Mouse (Mus musculus) heart, adult 2 months (tissue): ENCODE measurements around the gene Vmn1r82. TPM values are rescaled to one million over a fixed set of nuclear protein-coding genes. Genes with fewer than 3 reads are reported as not detected.

ENCODE experiments used
- DNase-seq, 2 experiments: peaks; one replicate each; pipeline ENCODE4 v3.0.0; 2021
- H3K27ac ChIP-seq: fragments of 200-600 bp; 2 replicates; pipeline ENCODE4 v1.8.1; 2022
- H3K27me3 ChIP-seq: fragments of 200-500 bp; 2 replicates; pipeline ENCODE4 v1.6.1; 2012; ENCODE audit warnings: mild to moderate bottlenecking, low read length, inconsistent platforms, mixed read lengths; ENCODE audit not compliant: control insufficient read depth, insufficient read depth
- H3K36me3 ChIP-seq: fragments of 200-500 bp; 2 replicates; pipeline ENCODE4 v1.6.1; 2012; ENCODE audit warnings: low read length, inconsistent platforms; ENCODE audit not compliant: control insufficient read depth, insufficient read depth
- H3K4me1 ChIP-seq: fragments of 200-500 bp; 2 replicates; pipeline ENCODE4 v1.6.1; 2011; ENCODE audit warnings: low read length; ENCODE audit not compliant: control insufficient read depth, insufficient read depth
- H3K4me3 ChIP-seq: fragments of 200-600 bp; 2 replicates; pipeline ENCODE4 v1.8.1; 2022
- H3K79me2 ChIP-seq: fragments of 200-500 bp; replicated peaks from 2 replicates; pipeline ENCODE4 v1.6.1; 2012; ENCODE audit warnings: mild to moderate bottlenecking, inconsistent platforms, low read length, moderate library complexity, mixed read lengths; ENCODE audit not compliant: control insufficient read depth, insufficient read depth
- H3K9ac ChIP-seq: fragments of 200-500 bp; 2 replicates; pipeline ENCODE4 v1.6.1; 2012; ENCODE audit warnings: low read depth, mild to moderate bottlenecking, control low read depth, inconsistent platforms, low read length, mixed read lengths
- CTCF ChIP-seq: fragments of 200-600 bp; IDR thresholded peaks from 2 replicates; pipeline ENCODE4 v1.8.1; 2022; ENCODE audit warnings: antibody characterized with exemption, mild to moderate bottlenecking, moderate library complexity
- EP300 ChIP-seq: fragments of 200-500 bp; IDR thresholded peaks from 2 replicates; pipeline ENCODE4 v1.6.1; 2011; ENCODE audit warnings: low read depth, low read length, control low read depth; ENCODE audit not compliant: insufficient read depth
- POLR2A ChIP-seq: fragments of 200-500 bp; IDR thresholded peaks from 2 replicates; pipeline ENCODE4 v1.6.1; 2011; ENCODE audit warnings: mild to moderate bottlenecking, low read depth, low read length, control low read depth; ENCODE audit not compliant: insufficient read depth
- WGBS: fragments of 180-500 bp; shearing (Covaris S2); methylation state at CpG from one replicate; pipeline ENCODE4 v1.1.7; 2018; 5-methylcytosine and 5-hydroxymethylcytosine counted together
- intact Hi-C: fragments of 180-260 bp; cut with DNase I; formaldehyde crosslinking; loops from one replicate; pipeline ENCODE4 v1.15.1; 2025
- long read RNA-seq: library from polyadenylated mRNA; stranded (forward); transcript quantifications from one replicate; pipeline ENCODE4 v2.0.0, GENCODE M21; 2021
- polyA plus RNA-seq: library from polyadenylated mRNA; depleted of rRNA; stranded (reverse); fragments of >200 nt; gene quantifications from 2 replicates; pipeline ENCODE4 v1.2.3, GENCODE M21; 2012; rRNA removed
- total RNA-seq, 2 experiments: library from RNA; stranded (reverse); gene quantifications; 2 replicates each; pipeline ENCODE4 v1.2.3; 2021

The Vmn1r82 gene
- total RNA-seq (not detected), polyA plus RNA-seq (not detected in 2 replicates)
- long read RNA-seq = 0 reads

GRCm38 (mm10) chr7:12300130-12300529 is at the start of gene Vmn1r82:
Vmn1r82 (plus strand) TSS chr7:12300430.
- H3K36me3 ChIP-seq = no peaks in the 10 kb centered on the region
- H3K79me2 ChIP-seq = no peaks in the 10 kb centered on the region
- no peak within 1 kb of the TSS for H3K27ac ChIP-seq
- no peaks in the 10 kb centered on the region for H3K4me1 ChIP-seq
- no peak for DNase-seq
- 37% methylated on average over 2 of the region's 2 CpGs for WGBS
- TF ChIP-seq EP300 = no peak
- H3K27me3 ChIP-seq = no peaks in the 10 kb centered on the region
- H3K4me3 ChIP-seq = no peak within 1 kb of the TSS
- H3K9ac ChIP-seq = no peak within 1 kb of the TSS
- intact Hi-C loops = no loop called here

- no peak for DNase-seq
- no peaks in the 10 kb centered on the region for H3K36me3 ChIP-seq
- WGBS = 53% methylated on average over 1 of the region's 1 CpGs
- no peaks in the 10 kb centered on the region for H3K4me1 ChIP-seq
- intact Hi-C loops = no loop called here
- H3K4me3 ChIP-seq = no peak within 1 kb of the TSS
- H3K27ac ChIP-seq = no peak within 1 kb of the TSS
- H3K9ac ChIP-seq = no peak within 1 kb of the TSS
- H3K27me3 ChIP-seq = no peaks in the 10 kb centered on the region
- no peaks in the 10 kb centered on the region for H3K79me2 ChIP-seq
- TF ChIP-seq POLR2A (no peak), EP300 (no peak), CTCF (no peak)
Observed at GRCm38 (mm10) chr7:12268169-12268568, 32.1 kb upstream of the Vmn1r82 start, which contains the start of gene Vmn1r81. Vmn1r81 (minus strand) TSS chr7:12268269.

GRCm38 (mm10) chr7:12329381-12329780 is 29.2 kb downstream of the Vmn1r82 start, which contains the start of gene Vmn1r83:
Vmn1r83 (minus strand) TSS chr7:12329481.
- no peak within 1 kb of the TSS for H3K27ac ChIP-seq
- TF ChIP-seq CTCF (no peak), POLR2A (no peak), EP300 (no peak)
- H3K4me1 ChIP-seq = no peaks in the 10 kb centered on the region
- intact Hi-C loops = no loop called here
- 66% methylated on average over 2 of the region's 2 CpGs for WGBS
- DNase-seq = no peak
- H3K79me2 ChIP-seq = no peaks in the 10 kb centered on the region
- H3K36me3 ChIP-seq = no peaks in the 10 kb centered on the region
- no peak within 1 kb of the TSS for H3K4me3 ChIP-seq
- no peaks in the 10 kb centered on the region for H3K27me3 ChIP-seq
- H3K9ac ChIP-seq = no peak within 1 kb of the TSS

Other genes with a start within 250 kb of the Vmn1r82 start
- not detected for gene Vmn1r78, start 150.2 kb upstream of the Vmn1r82 start, total RNA-seq
- gene Vmn1r78, start 150.2 kb upstream of the Vmn1r82 start, polyA plus RNA-seq = not detected in 2 replicates
- gene Vmn1r79, start 129.2 kb upstream of the Vmn1r82 start, total RNA-seq = not detected
- not detected in 2 replicates for gene Vmn1r79, start 129.2 kb upstream of the Vmn1r82 start, polyA plus RNA-seq
- not detected for gene Vmn1r80, start 111.1 kb upstream of the Vmn1r82 start, total RNA-seq
- not detected in 2 replicates for gene Vmn1r80, start 111.1 kb upstream of the Vmn1r82 start, polyA plus RNA-seq
- gene Vmn1r81, start 32.2 kb upstream of the Vmn1r82 start, total RNA-seq = not detected
- not detected in 2 replicates for gene Vmn1r81, start 32.2 kb upstream of the Vmn1r82 start, polyA plus RNA-seq
- gene Vmn1r83, start 29.1 kb downstream of the Vmn1r82 start, total RNA-seq = not detected
- gene Vmn1r83, start 29.1 kb downstream of the Vmn1r82 start, polyA plus RNA-seq = not detected in 2 replicates
- not detected for gene Vmn1r84, start 68.8 kb downstream of the Vmn1r82 start, total RNA-seq
- gene Vmn1r84, start 68.8 kb downstream of the Vmn1r82 start, polyA plus RNA-seq = not detected in 2 replicates
- 1 to 10 TPM; 1.4 to 1.8 TPM for gene Zfp551, start 122.3 kb downstream of the Vmn1r82 start, total RNA-seq
- gene Zfp551, start 122.3 kb downstream of the Vmn1r82 start, polyA plus RNA-seq = 0.76 and 2.1 TPM in 2 replicates
- gene Zfp606, start 177.9 kb downstream of the Vmn1r82 start, total RNA-seq = 1 to 10 TPM; 7.6 to 9.4 TPM
- gene Zfp606, start 177.9 kb downstream of the Vmn1r82 start, polyA plus RNA-seq = 2.4 and 4.3 TPM in 2 replicates
- not detected for gene 2900092C05Rik, start 212.1 kb downstream of the Vmn1r82 start, total RNA-seq
- gene 2900092C05Rik, start 212.1 kb downstream of the Vmn1r82 start, polyA plus RNA-seq = not detected in 2 replicates